Mouse (Mus musculus) kidney, adult 2 months (tissue): Measurements from ENCODE around the gene Plxna2. TPM values are rescaled to one million over a fixed set of nuclear protein-coding genes. Genes with fewer than 3 reads are reported as not detected.

Experiments used
- DNase-seq: peaks from one replicate; pipeline ENCODE4 v3.0.0; 2021
- H3K27ac ChIP-seq: fragments of 200-500 bp; 2 replicates; pipeline ENCODE4 v1.5.1; 2012; ENCODE audit warnings: low read depth, low read length, control low read depth, inconsistent platforms; ENCODE audit not compliant: insufficient read depth
- H3K27me3 ChIP-seq: fragments of 200-500 bp; replicated peaks from 2 replicates; pipeline ENCODE4 v1.6.1; 2012; ENCODE audit warnings: mild to moderate bottlenecking, moderate library complexity, low read length, inconsistent platforms; ENCODE audit not compliant: control insufficient read depth, insufficient read depth
- H3K36me3 ChIP-seq: fragments of 200-500 bp; 2 replicates; pipeline ENCODE4 v1.6.1; 2012; ENCODE audit warnings: mild to moderate bottlenecking, moderate library complexity, low read length, inconsistent platforms; ENCODE audit not compliant: control insufficient read depth, insufficient read depth
- H3K4me1 ChIP-seq: fragments of 200-500 bp; 2 replicates; pipeline ENCODE4 v1.6.1; 2011; ENCODE audit warnings: low read length; ENCODE audit not compliant: control insufficient read depth, insufficient read depth
- H3K4me3 ChIP-seq: fragments of 200-500 bp; 2 replicates; pipeline ENCODE4 v1.5.1; 2011; ENCODE audit warnings: mild to moderate bottlenecking, low read depth, low read length, control low read depth; ENCODE audit not compliant: insufficient read depth
- CTCF ChIP-seq: fragments of 200-500 bp; conservative IDR thresholded peaks from 2 replicates; pipeline ENCODE4 v1.5.1; 2011; ENCODE audit warnings: low read depth, mild to moderate bottlenecking, control low read depth, low read length, moderate library complexity, mixed read lengths; ENCODE audit not compliant: insufficient read depth, insufficient read length
- POLR2A ChIP-seq: fragments of 200-500 bp; IDR thresholded peaks from one replicate; pipeline ENCODE4 v1.6.1; 2011; ENCODE audit warnings: low read depth, low read length, control low read depth
- WGBS: fragments of 180-500 bp; shearing (Covaris S2); methylation state at CpG from one replicate; pipeline ENCODE4 v1.1.7; 2018; 5-methylcytosine and 5-hydroxymethylcytosine counted together
- polyA plus RNA-seq: library from polyadenylated mRNA; depleted of rRNA; stranded (reverse); fragments of >200 nt; gene quantifications from 2 replicates; pipeline ENCODE4 v1.2.3, GENCODE M21; 2012

Plxna2 gene
- polyA plus RNA-seq, 1 experiment = 5.1 TPM

DNA sequence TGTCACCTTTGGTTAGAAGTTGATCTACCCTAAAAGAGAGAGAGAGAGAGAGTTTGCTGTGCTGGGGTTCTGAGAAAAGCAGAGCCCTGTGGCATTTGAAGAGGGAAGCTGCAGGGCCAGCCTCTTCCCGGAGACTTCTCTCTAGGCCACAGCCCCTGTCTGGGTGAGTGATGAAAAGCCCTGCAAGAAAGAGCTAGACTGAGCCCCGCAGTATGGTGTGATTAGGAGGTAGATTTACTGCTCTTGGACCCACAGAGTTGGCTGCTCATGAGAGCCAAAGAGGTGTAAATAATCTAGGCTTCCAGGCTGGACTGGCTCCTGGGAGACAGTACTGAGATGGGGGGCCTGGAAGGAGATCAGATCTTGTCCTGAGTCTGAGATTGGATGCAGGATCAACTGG lies 94.4 kb downstream of the Plxna2 start:
- DNase-seq = no peak
- WGBS = 37% methylated on average over 2 of the region's 2 CpGs
- Histone ChIP-seq H3K4me3 (no peak overlapping the region), H3K27me3 (no peaks in the 10 kb centered on the region), H3K27ac (no peak overlapping the region), H3K36me3 (0 out of 2 replicates have a peak, but pooled peaks cover 1% of the 10 kb centered on the region), H3K4me1 (no peaks in the 10 kb centered on the region)
- TF ChIP-seq CTCF (no peak), POLR2A (no peak)

DNA sequence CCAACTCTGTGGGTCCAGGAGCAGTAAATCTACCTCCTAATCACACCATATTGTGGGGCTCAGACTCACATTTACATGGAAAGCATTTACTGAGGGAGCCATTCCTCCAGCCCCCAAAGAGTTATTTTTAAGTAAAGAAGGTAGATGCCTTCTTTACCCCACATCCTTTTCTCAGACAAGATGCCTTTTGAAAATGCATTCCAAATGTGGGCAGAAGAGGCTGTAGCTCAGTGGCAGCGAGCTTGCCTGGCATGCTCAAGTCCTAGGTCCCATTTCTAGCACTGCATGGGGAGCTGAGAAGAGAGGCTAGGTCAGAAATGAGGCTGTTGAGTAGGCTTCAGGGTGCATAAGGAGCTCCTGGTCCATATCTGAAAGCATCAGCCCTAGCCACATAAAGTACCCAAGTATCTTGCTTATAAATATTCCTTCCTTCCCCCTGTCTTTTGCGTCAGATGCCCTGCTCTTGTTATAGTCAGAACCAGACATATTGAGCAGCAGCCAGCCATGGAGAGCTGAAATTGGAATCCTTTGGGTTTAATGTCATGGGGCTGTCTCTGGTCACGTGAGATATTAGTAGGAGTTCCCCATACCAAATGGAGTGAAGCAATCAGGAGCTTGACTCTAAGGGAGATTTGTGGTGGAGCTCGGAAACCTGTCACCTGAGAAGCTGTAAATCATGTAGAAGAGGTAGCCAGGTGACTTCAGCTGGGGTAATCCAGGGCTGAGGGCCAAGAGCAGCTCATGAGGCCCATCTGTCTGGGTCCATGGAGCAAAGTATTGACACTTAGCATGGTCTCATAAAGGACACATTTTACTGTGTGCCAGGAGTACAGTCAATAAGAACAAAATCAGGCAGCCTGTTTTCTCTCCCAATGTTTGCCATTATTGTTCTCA lies 96.4 kb downstream of the Plxna2 start:
- no peaks in the 10 kb centered on the region for H3K4me1 ChIP-seq
- TF ChIP-seq POLR2A (no peak), CTCF (no peak)
- WGBS = 79% methylated on average over 4 of the region's 4 CpGs

DNA sequence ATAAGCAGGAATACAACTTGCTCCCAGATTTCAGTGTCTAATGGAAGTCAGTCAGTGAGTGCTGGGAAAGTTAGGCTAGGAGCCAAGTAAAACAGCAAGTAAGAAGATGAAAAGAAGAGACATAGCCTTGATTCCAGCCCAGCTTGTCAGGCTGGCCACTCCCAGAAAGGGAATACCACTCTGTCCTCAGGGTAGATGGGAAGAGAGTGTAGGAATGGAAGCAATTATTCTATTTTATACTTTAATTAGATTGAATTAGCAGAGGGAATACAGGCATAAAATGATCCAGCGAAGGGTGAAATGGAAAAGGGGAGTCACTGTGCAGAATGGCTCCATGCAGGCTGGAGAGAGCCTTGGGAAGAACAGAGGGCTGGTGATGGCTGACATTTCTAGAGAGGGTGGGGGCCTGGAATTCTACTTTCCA lies 99.4 kb downstream of the Plxna2 start:
- no peak for DNase-seq
- no peak for TF ChIP-seq CTCF
- TF ChIP-seq POLR2A = no peak
- no peak overlapping the region for H3K4me3 ChIP-seq
- H3K36me3 ChIP-seq = 0 out of 2 replicates have a peak, but pooled peaks cover 1% of the 10 kb centered on the region
- H3K4me1 ChIP-seq = no peaks in the 10 kb centered on the region
- no peaks in the 10 kb centered on the region for H3K27me3 ChIP-seq
- 78% methylated on average over 1 of the region's 1 CpGs for WGBS
- no peak overlapping the region for H3K27ac ChIP-seq

More for the DNA sequence above, 96.4 kb downstream of the Plxna2 start:
- H3K27me3 ChIP-seq = no peaks in the 10 kb centered on the region
- H3K36me3 ChIP-seq = 0 out of 2 replicates have a peak, but pooled peaks cover 1% of the 10 kb centered on the region
- DNase-seq = no peak
- H3K27ac ChIP-seq = no peak overlapping the region
- no peak overlapping the region for H3K4me3 ChIP-seq

- H3K27me3 ChIP-seq = no peaks in the 10 kb centered on the region
- no peaks in the 10 kb centered on the region for H3K36me3 ChIP-seq
- no peak for TF ChIP-seq POLR2A
- DNase-seq = no peak
- WGBS = 81% methylated on average over 4 of the region's 4 CpGs
- no peak overlapping the region for H3K27ac ChIP-seq
- no peak overlapping the region for H3K4me3 ChIP-seq
- H3K4me1 ChIP-seq = no peaks in the 10 kb centered on the region
Measured at GRCm38 (mm10) chr1:194720406-194720805, 102.4 kb downstream of the Plxna2 start.

DNA sequence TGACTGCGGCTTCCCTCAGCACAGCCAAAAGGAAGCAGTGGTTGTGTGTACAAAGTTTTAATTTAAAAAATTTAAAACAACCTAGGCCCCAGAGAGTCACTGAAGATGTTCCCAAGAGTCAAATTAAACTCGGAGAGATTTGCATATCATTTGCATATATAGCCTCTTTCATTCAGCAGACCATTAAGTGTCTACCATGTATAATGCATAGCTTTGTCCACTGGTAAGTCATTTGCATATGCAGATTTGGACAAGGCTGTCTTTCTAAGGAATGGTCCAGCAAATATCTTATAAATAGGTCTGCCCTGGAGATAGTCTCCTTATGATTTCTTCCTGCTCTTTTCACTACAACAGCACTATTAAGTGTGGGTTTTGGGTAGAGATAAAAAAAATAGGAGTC lies 103.2 kb downstream of the Plxna2 start:
- Histone ChIP-seq H3K27ac (no peak overlapping the region), H3K27me3 (no peaks in the 10 kb centered on the region), H3K4me3 (no peak overlapping the region), H3K4me1 (no peaks in the 10 kb centered on the region), H3K36me3 (no peaks in the 10 kb centered on the region)
- WGBS = 85% methylated on average over 2 of the region's 2 CpGs
- TF ChIP-seq CTCF (no peak), POLR2A (no peak)
- no peak for DNase-seq

DNA sequence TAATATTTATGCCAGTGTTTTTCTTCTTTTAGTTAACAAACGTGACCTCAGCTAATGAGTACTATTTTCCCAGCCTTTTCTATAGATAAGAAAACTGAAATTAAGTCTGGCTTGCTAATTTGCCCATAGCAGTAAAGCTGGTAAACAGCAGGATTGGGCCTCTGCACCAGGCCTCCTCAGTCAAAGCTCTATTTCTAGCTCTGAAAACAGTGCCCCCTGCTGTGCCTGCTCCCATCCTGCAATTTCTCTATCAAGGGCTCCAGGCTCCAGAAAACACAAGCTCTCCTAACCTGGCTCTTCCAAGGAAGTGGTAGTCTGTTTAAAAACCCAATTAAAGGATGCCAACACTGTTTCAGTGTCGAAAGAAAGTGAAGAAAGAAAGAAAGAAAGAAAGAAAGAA lies 104.3 kb downstream of the Plxna2 start:
- 73% methylated on average over 2 of the region's 2 CpGs for WGBS
- peak; percentile 79 for DNase-seq
- TF ChIP-seq CTCF = peak; percentile 82
- no peak for TF ChIP-seq POLR2A
- H3K4me3 ChIP-seq = no peak overlapping the region
- H3K27me3 ChIP-seq = no peaks in the 10 kb centered on the region
- H3K27ac ChIP-seq = no peak overlapping the region
- no peaks in the 10 kb centered on the region for H3K4me1 ChIP-seq
- H3K36me3 ChIP-seq = no peaks in the 10 kb centered on the region

GRCm38 (mm10) chr1:194734836-194735235 lies 116.8 kb downstream of the Plxna2 start:
- TF ChIP-seq CTCF (no peak), POLR2A (no peak)
- WGBS = 93% methylated on average over 2 of the region's 2 CpGs

More at GRCm38 (mm10) chr1:194734836-194735235, 116.8 kb downstream of the Plxna2 start:
- Histone ChIP-seq H3K4me3 (no peak overlapping the region), H3K36me3 (no peaks in the 10 kb centered on the region), H3K27ac (no peak overlapping the region), H3K27me3 (no peaks in the 10 kb centered on the region), H3K4me1 (no peaks in the 10 kb centered on the region)
- DNase-seq = no peak
